Mouse (Mus musculus) spleen, postnatal 4 days (tissue): Measurements from ENCODE around the gene Gm2a.
"Not testable (repeated sequence)": the region's sequence is repeated elsewhere in the genome, so short reads cannot be mapped to it uniquely, and the experiment has no call there.

Experiments
- DNase-seq, 2 experiments: peaks; one replicate each; pipeline ENCODE4 v3.0.0; 2022; ENCODE audit warnings: low spot score in 2 of 2

The Gm2a gene

DNA sequence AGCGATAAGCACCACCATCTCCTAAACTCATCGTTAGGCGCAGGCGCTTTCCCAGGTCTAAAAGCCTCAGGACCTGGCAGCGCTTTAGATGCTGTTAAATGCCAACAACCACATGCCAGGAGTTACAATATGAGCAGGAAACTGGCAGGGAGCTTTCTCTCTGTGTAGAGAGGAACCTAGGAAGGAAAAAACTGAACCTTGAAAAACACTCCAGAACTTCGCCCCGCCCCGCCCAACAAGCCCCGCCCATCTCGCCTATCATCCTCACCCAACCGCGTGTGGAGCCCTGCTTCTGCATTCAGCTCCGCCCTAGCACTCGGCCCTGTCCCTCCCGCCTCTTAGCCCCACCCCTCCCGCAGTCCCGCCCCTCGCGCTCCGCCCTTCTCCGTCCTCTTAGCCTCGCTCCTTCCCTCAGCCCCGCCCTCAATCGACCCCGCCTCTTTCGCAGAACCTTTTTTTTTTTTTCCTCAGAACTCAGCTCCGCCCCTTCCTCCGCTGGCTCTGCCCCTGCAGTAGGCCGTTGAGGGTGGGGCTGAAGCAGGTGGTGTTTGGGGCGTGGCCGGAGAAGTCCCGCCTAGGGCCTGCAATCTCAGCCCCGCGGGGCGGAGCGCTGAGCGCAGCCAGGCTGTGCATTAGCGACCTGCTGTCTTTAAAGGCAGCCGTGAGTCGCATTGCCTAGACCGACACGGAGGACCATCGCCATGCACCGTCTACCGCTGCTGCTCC, at the start of gene Gm2a:
Gene Gm2a, plus strand, starts transcription at position 653 of the 726 bp plus-strand sequence.
- peak; percentile 92 for DNase-seq

DNA sequence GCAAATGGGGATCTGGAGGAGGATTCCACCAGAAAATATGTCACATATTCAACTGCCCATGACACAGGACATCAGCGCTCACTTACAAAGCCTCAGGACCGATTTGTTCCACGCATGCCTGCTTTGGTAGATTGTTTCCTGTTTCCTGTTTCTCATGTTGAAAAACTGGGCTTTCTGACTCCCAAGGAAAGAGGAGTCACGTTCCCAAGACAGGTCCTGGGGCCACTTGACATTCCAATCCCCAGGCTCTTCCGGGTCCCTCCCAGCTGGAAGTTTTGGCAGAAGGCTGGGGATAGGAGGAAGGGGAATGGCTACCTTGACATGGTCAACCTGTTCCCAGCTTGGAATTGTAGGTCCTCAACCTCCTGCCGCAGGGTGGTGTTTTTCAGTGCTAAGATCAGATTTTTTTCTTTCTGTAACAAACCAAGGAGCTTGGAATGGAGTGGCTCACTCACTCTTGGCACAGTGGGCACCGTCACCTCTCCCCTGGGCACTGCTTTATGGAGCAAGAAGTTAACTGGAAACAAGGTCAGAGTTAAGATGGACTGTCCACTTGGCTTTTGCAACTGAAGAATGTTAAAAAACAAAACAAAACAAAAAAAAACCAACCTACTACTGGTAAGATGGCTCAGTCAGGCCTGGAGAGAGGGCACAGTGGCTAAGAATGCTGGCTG, 46.9 kb upstream of the Gm2a start:
- DNase-seq = no peak

DNA sequence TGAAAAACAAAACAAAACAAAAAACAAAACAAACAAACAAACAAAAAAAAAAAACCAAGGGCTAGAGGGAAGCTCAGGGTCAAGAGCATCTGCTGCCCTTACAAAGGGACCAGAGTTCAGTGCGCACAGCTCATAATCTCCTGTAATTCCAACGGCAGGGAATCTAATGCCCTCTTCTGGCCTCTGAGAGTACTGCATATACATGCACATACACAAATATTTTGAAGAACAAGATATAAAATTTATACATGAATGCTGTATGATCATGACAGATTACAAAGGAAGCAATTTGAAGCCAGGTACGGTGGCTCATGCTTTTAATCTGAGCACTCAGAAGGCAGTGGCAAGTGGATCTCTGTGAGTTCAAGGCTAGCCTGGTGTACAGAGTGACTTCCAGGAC, 40.4 kb upstream of the Gm2a start:
- no peak for DNase-seq

DNA sequence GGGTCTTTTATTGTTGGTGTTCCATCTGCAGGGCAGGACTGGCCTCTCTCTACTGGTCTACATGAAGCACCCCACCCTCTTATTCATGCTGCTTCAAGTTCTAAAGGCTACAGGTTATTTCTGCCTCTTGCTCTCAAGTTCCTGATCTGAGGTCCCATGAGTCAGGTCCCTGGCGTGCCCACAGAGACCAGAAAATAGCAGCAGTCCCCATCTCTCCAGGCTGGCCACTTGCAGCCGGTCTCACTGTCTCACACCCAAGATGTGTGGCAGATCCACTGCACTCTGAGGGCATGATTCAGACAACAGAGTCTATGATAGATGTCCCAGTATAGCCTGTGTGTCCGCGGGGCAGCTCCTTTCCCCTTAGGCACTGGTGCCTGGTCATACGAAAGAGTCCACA, 37.1 kb upstream of the Gm2a start:
- no peak for DNase-seq

DNA sequence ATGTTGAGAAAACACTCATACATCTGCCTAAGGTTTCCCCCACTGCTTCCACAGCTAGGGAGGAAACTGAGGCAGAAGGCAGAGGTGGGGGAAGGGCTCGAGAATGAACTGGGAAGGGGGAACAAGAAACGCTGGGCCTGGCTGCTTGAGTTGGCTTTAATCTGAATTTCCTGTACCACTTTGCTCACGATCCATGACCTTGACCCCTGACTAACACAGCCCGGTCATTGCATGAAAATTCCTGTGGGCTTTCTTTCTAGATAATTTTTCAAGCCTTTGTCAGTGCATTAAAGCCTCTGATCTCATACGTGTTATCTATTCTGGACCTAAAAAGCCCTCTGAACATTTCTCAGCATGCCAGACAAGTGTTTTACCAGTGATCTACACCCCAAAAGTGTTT, 35.1 kb upstream of the Gm2a start:
- DNase-seq = no peak

DNA sequence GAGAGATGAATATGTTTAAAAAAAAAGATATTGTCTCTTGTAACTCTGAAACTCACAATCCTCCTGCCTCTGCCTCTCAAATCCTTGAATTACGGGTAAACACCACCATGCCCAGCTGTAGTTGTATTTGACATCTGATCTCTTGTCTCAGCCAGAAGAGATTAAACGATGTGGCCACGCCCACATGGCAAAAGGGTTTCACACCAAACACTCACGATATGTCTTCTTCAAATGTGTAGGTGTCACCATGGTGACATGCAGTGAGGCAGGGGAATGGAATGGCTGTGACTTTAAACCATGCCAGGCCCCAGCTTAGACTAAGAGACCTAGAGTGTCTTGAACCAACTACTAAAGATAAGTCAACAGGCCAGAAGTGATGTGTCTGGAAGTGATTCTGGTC, 31.0 kb upstream of the Gm2a start:
- no peak for DNase-seq

DNA sequence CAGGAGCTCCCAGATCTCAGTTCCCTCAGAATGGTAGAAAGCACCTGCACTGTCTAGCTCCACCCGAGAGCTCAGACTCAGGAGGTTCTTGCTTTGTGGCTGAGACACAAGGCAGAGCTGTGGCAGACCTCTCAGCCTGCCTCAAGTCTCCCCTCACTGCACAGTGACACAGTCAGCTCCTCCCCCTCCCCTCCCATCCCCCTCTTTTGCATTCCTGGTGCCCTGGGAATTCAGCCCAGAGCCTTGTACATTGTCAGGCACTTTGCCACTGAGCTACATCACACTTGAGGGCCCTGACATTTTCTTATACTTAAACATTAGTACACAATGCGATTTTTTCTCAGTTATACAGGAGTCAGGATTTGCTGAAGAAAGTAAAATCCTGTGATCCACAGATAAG, 28.9 kb upstream of the Gm2a start:
- no peak for DNase-seq

DNA sequence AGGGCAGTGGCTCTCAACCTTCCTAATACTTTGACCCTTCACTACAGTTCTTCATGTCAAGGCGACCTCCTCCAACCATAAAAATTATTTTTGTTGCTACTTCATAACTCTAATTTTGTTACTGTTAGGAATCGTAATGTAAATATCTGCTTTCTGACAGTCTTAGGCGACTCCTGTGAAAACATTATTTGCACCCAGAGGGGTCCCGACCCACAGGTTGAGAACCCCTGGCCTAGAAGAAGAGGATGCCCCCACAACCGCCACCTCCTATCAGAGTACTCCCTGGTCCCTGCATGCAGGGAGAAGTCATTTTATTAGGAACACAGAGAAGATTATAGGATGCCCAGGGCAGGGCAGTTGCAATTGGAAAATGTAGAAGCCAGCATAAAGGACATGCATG, 26.6 kb upstream of the Gm2a start:
- DNase-seq = no peak

DNA sequence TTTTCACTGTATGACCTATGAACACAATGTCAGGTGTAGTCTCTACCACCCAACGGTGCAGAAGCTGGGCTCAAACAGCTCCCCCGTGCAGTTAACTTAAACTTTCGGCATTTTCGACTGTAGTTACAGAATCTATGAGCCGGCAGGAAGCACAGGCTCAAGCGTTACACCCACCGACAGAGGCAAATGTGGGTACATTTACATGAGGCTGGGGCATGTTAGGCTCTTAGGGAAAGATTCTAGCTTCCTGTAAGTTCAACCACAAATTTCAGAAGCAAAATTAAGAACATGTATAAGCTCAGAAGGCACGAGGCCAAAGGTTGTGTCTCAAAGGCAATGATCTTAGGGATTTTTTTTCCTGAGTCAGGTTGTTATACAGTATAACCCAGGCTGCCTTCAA, 25.4 kb upstream of the Gm2a start:
- peak in 1 of 2 experiments; percentile 23 for DNase-seq

DNA sequence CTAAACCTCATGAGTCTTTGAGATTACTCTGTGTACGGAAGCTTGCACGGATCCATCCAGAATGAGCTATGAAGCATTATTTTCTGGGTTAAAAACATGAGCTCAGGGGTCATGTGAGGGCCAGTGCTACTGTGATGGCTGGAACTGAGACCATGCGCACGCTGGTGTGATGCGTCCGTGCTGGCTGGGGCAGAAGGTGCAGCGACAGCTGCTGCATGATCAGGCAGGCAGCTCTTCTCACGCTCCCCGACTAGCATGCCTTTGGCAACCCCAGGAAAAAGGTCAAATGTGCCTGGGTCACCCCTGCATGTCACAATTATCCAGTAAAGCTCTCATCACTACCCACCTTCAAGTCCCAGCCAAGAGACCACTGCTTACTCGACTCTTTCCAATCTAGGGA, 24.7 kb upstream of the Gm2a start:
- no peak for DNase-seq

DNA sequence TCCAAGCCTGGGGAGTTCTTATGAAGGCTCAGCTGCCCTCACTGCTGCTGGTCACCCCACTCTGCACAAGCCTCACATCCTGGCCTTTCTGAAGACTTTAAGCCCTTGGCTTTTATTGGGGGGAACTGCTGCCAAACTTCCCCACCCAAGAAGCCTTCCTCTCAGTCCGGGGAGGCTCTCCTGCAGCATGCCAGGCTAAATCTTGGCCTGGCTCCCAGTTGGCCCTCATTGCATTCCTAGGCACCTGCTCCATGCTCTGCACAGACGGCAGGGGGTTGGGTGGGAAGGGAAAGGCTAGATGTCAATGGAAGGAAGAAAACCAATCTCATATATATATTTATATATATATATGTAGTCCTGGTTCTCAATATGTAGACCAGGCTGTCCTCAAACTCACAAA, 22.3 kb upstream of the Gm2a start:
- no peak for DNase-seq

DNA sequence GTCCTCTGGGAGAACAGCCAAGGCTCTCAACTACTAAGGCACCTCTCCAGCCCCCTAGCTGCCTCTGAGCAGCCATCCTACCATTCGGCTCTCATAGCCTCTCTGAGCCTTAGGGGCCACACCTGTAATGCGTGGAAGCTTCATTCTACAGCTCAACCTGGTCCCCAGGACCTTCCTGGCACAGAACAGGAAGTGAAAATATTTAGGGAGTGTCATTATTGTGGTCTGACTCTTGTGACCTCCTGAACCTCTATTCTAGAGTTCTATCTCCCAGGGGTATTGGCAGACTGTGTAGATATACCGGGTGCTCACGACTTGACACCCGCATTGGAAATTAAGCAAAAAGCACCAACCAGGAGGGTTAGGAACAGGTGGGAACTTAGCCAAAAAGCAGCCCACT, 21.7 kb upstream of the Gm2a start:
- DNase-seq = no peak

DNA sequence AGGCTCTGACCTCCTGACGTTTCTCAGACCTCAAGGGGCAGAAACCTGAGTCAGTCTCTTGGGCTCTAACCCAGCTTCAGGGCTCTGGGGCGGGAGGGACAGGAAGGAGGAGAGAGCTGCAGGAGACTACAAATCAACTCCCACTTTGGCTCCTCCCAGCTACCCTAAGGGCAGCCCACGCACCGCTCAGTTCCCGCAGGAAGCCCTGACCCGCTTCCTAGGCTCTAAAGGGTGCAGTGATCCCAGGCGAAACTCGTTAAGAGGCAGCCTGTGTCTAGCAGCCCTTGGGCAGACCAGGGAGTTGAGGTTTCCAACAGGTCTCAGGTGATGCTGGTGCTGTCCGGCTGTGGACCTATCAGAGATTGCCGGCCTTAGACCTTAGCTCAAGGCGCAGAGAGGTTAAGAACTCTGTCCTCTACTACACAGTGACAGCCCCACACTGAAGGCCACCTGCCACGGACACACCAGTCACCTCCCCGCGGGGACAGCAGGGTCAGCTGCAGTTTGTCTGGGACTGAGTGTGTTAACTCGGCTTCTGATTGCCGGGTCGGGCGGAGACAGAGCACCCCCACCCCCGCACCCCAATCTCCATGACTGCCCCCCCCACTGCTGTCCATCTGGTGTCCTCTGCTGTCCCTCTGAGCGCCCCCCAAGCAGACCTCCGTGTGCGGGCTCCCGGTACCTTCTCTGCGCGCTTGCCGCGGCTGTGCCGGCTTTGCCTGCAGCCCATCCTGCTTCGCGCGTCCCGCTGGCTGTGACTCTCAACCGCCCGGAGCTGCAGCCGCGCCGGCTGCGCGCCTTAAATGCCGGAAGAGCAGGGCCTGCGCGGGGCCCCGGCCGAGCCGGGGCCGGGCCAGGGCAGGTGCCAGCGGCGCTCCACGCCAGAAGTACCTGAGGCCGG, 20.3 kb upstream of the Gm2a start, which contains the start of gene Ccdc69:
Gene Ccdc69, minus strand, starts transcription at position 801 of the 901 bp plus-strand sequence.
- peak; percentile 47 to 81 for DNase-seq

DNA sequence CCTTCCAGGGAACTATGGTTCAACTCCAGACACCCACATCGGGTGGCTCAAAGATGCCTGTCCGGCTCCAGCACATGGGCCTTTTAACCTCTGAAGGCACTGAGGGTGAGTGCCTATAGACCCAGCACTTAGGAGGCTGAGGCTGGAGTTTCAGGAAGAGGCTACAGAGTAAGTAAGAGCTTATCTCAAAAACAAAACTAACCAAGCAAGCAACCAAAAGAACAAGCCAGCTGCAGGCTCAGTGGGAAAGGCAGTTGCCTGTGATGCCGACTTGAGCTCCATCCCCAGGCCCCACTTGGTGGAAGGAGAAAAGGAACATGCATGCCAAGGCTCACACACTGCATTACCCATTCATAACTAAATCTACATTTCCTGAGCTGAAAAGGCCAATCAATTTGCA, 19.4 kb upstream of the Gm2a start:
- DNase-seq = no peak

DNA sequence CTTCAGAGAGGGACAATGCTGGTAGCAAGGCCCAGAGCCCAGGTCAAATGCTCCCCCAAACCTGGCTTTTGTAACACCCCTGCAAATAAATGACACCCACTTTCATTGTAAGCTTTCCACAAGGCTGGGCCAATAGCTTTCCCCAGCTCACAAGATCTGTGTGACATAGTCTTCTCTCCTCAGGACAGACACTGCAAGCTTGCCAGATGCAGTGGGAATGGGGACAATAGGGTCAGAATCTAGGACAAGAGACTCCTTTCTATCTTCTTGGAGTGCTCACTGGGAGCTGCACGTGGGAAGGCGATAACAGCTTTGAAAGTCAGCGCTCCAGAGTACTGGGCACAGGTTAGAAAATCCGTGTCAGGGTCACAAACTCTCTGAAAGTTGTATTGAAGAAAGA, 18.7 kb upstream of the Gm2a start:
- no peak for DNase-seq

DNA sequence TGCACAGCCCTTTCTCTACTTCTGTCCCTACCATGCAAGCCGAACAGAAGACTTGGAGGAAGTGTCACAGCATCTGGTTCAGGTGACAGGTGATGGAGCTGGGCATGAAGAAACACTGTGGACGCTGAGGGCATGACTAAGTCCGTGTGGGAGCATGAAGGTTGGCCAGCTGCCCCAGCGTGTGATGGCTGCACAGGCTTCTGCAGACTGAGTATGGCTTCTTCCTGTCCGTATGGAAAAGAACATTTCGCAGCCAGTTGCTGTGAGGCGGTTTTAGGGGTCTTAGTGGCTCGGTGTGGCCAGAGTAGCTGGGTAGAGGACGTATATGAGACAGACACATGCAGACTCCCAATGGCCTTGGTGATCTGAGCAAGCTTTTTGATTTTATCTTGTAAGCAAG, 16.7 kb upstream of the Gm2a start:
- no peak for DNase-seq

DNA sequence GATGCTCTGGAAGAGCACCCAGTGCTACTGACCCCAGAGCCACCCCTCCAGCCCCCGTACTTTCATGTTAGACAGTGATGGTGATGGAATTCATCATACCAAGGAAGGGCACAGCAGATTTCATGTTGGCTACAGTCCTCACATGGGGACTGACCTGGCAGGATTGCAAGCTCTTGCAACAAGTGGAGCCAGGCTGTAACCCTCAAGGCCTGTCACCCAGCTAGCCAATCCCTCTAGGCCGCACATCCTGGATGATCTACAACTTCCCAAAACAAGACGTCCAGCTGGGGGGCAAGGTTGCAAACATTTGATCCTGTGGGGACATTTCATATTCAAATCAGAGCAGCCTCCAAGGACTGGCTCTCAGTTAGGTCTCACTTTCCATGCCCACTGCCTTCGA, 13.3 kb upstream of the Gm2a start:
- no peak for DNase-seq

DNA sequence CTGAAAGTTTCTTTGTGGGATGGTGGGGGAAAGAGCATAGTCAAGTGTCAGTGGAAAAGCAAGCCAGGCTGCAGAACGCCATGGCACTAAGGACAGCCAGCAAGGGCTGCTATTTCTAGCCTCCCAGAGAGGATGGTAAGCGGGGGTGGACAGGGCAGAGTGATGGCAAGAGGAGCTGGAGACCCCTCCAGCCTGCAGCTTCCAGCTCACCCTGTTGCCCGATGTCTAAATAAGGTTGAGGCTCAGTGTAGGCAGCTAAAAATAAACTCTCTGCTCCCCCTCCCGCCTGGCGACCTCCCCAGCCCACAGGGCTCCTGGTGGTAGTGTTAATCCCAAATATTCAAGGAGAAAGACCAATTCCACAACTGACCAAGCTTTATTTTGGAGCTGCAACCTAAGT, 12.5 kb upstream of the Gm2a start:
- no peak for DNase-seq

DNA sequence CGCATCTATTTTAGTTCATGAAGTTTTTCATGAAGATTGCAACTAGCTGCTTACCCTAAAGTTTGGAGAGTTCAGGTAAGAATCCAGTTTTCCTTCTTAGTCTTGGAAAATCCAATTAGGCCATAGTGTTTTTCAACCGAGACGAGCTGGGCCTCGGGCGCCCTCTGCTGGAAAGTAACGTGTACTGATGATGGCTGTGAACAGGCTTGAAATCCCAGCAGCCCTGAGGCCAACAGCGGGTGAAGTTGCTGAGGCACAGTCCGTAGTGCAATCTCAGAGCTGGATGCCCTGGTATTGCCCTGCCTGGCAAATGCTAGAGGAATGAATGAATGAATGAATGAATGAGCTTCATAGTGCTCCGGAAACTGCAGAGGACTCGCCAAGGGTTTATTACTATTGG, 10.9 kb upstream of the Gm2a start:
- peak; percentile 43 to 85 for DNase-seq

DNA sequence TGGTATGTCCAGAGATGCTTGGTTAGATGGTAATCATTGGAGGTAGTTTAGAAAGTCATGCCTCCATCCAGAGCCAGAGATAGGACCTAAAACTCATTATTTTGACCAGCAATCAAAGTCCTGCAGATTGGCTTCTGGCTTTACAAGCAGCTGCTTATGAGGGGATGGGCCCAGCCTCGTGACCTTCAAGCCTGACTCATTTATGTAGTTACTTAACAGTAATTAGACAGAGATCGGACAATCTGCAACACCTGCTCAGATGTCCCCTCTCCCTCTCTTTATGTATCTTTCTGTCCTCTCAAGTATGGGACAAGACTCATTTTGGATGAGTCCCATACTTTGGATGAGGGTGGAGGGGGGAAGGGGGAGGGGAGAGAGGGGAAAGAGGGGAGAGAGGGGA, 8.0 kb upstream of the Gm2a start:
- no peak for DNase-seq

DNA sequence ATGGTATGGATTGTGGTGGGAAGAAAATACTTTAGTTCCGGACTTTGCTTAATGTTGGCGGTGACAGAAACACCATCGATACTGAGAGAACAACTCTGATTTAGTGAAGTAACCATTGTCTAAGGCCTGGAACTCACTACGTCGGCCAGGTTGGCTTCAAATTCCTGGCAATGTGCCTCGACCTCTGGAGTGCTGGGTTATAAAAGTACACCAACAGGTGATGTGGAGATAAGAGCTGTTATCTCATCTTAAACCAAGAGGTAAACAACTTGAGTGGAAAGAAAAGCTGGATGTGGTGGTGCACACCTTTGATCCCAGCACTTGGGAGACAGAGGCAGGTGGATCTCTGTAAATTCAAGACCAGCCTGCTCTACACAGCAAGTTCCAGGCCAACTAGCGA, 4.8 kb upstream of the Gm2a start:
- DNase-seq = no peak

DNA sequence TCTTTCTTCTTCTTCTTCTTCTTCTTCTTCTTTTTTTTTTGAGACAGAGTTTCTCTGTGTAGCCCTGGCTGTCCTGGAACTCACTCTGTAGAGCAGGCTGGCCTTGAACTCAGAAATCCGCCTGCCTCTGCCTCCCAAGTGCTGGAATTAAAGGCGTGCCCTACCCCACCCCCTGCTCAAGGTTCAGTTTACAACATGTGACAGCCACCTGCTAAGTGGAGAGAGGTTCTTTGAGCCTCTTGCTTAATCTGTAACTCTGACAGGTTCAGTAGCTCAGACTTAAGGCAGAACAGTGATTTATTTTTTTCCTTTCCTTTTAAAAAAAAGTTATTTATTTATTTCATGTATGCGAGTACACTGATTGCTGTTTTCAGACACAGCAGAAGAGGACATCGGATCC, 1.6 kb upstream of the Gm2a start:
- DNase-seq = not testable (repeated sequence)
